Mouse (Mus musculus) spleen, postnatal 36 days (tissue): ENCODE data around the gene Ankrd52.
"Not testable (repeated sequence)": the region's sequence is repeated elsewhere in the genome, so short reads cannot be mapped to it uniquely, and the experiment has no call there.

Experiments
- DNase-seq, 2 experiments: peaks; one replicate each; pipeline ENCODE4 v3.0.0; 2022; ENCODE audit warnings: low spot score in 2 of 2, mixed read lengths in 1 of 2

Gene Ankrd52

GRCm38 (mm10) chr10:128376455-128377211, at the start of gene Ankrd52:
Ankrd52 (plus strand) TSS chr10:128377115.
- DNase-seq = peak; percentile 81 to 86

DNA sequence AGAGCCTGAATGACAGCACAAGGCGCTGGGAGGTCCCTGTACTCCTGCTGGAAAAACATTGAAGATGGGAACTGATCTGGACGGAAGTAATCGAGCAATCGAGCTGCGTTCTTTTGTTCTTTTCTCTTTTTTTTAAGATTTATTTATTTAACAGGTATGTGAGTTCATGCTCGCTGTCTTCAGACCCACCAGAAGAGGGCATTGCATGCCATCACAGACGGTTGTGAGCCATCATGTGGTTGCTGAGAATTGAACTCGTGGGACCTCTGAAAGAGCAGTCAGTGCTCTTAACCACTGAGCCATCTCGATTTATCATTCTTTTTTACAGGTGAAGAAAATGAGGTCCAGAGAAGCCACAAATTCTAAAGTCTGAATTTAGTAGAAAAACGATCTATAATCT, 49.3 kb upstream of the Ankrd52 start:
- no peak for DNase-seq

DNA sequence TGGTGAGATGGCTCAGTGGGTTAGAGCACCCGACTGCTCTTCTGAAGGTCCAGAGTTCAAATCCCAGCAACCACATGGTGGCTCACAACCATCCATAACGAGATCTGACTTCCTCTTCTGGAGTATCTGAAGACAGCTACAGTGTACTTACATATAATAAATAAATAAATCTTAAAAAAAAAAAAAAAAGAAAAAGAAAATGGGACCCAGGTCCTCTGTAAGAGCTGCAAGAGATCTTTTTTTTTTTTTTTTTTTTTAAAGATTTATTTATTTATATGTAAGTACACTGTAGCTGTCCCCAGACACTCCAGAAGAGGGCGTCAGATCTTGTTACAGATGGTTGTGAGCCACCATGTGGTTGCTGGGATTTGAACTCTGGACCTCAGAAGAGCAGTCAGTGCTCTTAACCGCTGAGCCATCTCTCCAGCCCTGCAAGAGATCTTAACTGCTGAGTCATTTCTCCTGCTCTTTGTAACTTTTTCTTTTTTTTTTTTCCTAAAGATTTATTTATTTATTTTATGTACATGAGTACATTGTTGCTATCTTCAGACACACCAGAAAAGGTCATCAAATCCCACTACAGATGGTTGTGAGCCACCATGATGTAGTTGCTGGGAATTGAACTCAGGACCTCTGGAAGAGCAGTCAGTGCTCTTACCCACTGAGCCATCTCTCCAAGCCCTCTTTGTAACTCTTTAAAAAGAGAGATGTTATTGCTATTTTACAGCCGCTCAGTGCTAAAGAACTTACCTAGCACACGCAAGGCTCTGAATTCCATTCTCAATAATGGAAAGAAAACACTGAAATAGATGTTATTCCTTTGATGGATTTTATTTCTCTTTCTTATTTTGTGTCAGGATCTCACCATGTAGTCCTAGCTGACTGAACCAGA, 44.3 kb upstream of the Ankrd52 start:
- not testable (repeated sequence) for DNase-seq

DNA sequence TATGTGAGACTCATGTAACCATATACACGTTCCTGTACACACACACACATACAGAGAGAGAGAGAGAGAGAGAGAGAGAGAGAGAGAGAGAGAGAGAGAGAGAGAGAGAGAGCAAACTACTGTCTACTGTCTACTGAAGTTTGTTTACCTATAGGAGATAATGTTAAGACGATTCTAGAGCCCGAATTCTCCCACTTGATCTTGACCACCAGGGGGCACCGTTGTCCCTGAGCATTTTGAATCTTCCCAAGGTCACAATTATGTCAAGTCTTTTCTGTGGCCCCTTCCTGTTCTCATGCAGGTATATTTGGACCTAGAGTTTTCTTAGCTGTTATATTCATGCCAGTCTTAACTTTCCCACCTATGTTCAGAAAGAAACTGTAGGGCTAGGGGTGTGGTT, 41.3 kb upstream of the Ankrd52 start:
- DNase-seq = peak; percentile 74 to 85

DNA sequence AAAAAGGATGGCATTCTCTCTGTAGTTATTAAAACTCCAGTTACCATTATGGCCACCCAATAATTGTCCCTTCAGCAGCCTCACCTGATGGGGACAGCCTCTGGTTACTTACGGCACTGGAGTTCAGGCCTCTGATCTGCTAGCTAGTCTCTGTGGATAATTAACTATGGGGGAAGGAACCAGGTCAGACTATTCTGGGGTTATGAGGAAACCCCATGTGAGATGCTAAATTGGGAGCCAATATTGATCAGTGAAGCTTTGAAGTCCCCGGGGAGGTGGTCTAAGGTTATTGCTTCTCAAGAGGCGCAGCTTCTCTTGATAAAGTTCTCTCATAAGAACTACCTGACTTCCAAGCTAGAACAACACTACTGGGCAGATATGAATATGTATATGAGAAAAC, 40.7 kb upstream of the Ankrd52 start:
- no peak for DNase-seq

DNA sequence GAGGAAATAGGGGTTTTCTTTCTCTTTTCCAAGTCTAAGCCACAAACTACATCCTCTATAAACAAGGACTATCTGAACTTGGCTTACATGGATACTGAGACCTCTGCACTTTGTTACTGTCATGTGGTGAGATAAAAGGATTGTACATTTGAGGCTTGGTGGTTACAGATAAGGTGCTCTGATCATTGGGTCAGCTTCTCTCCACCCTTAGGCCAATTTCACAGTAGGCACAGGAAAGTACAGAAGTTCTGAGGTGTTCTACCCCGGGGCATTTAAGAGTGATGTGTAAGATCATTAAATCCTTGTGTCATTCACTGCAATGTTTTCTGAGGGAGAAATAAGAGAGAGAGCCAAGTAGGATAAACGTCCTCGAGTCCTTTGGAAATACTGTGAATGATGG, 40.3 kb upstream of the Ankrd52 start:
- no peak for DNase-seq

DNA sequence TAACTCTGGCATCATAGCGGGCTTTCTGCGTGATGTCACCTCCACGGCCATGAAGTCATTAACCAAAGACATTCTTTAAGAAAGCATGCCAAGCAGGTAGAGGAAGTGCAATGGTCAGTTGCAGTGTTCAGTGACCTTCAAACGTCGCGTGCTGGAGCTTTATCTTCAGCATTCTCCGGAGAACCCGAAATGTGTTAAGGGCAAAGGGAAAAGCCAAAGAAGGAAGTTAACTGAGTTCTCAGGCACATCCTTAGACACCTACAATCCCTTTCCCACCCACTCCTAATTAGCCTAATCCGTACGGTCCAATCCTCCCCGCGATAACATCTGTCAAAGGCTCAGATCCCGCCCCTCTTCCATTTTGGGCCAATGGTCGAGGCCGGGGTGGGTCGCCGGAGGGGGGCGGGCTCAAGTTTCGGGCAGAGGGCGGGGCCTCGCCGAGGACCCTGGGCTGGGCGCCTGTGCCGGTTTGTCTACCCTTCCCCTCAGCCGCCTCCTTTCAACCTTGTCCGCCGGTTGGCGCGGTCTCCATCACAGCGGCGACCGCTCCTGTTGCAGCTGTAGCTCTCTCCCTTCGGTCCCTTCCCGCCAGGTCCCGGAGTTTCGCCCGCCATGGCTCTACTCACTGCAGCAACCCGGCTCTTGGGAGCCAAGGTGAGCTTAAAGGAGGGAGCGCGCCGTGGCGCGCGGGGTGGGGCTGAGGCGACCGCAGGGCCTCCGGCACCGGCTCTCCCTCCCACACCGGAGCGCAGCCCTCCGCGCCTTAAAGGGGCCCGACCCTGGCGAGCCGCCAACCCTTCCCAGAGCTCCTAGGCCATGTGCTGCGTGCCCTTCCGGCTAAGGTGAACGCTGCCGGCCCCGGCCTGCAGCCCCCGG, 39.4 kb upstream of the Ankrd52 start, which contains the start of gene Cs:
Gene Cs, plus strand, starts transcription at position 429 of the 876 bp plus-strand sequence.
- DNase-seq = peak; percentile 96 to 97

DNA sequence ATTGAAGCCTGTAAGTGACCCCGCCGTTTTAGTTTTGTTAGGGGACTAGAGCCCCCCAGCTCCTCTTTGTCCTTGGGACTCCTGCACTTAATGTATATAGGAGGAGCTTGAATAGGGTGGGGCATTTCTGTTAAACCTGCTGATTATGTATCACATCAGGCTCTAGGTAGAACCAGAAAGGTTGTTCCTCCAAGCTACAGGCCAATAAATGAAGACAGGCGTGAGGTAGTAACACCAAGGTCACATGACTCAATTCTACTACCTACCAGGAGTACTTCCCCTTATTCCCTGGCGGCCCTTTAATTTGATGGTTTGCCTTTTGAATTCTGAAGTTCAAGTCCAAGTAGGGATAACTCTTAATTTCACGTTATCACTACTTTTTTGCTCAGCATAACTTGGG, 38.5 kb upstream of the Ankrd52 start:
- peak; percentile 40 to 46 for DNase-seq

DNA sequence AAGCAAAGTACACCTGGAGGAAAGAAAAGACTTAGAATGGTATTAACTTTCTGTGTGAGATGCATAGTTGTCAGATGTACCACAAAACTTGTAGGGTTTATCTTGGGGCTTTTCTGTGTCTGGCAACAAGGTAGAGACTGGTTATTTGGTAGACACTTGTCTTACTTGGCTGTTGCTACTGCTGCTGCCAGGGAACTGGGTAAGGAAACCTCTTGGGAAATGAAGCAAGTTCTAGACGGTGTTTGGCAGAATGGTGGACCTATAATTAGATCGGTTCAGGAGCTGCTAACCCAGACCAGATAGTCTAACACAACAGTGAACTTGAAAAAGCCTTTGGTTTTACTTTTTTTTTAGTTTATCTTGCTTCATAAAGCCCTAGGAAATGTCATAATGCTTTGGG, 38.0 kb upstream of the Ankrd52 start:
- no peak for DNase-seq

- no peak for DNase-seq
Measured at GRCm38 (mm10) chr10:128340257-128340656, 36.7 kb upstream of the Ankrd52 start.

GRCm38 (mm10) chr10:128343436-128343835, 33.5 kb upstream of the Ankrd52 start:
- DNase-seq = no peak

- peak; percentile 76 to 77 for DNase-seq
Measured at GRCm38 (mm10) chr10:128344568-128345275, 32.2 kb upstream of the Ankrd52 start.

- no peak for DNase-seq
Measured at GRCm38 (mm10) chr10:128347541-128347940, 29.4 kb upstream of the Ankrd52 start.

DNA sequence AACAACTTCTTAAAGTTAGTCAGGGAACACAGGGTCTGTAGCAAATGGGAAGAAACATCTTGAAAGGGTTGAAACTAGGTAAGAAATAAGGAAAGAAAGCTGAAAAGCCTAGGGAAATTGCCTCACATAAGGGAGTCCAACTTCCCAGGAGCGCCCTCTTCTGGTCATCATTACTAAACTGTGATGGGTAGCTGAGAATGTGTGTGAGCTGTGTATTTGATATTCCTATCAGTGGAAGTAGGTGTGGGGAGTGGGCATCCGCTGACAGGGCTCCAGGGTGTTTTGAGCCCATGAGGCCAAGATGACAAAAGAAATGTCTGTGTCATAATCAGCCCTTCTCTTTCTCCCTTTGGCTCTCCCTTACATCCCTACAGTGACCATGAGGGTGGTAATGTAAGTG, 18.1 kb upstream of the Ankrd52 start:
- peak in 1 of 2 experiments; percentile 55 for DNase-seq

GRCm38 (mm10) chr10:128359226-128359625, 17.7 kb upstream of the Ankrd52 start:
- DNase-seq = no peak

- no peak for DNase-seq
Measured at GRCm38 (mm10) chr10:128361836-128362235, 15.1 kb upstream of the Ankrd52 start.

- peak in 1 of 2 experiments; percentile 29 for DNase-seq
Measured at GRCm38 (mm10) chr10:128362568-128362967, 14.3 kb upstream of the Ankrd52 start.

GRCm38 (mm10) chr10:128367899-128368401, 9.0 kb upstream of the Ankrd52 start:
- DNase-seq = no peak

GRCm38 (mm10) chr10:128368402-128369217, 8.3 kb upstream of the Ankrd52 start, which contains the start of gene Coq10a:
Coq10a (minus strand) TSS chr10:128368997.
- peak; percentile 91 to 92 for DNase-seq

- no peak for DNase-seq
Measured at GRCm38 (mm10) chr10:128369218-128369543, 7.7 kb upstream of the Ankrd52 start.
